Comparison of ENCODE assay signal across 9 mouse cellular contexts in the genomic region with DNA sequence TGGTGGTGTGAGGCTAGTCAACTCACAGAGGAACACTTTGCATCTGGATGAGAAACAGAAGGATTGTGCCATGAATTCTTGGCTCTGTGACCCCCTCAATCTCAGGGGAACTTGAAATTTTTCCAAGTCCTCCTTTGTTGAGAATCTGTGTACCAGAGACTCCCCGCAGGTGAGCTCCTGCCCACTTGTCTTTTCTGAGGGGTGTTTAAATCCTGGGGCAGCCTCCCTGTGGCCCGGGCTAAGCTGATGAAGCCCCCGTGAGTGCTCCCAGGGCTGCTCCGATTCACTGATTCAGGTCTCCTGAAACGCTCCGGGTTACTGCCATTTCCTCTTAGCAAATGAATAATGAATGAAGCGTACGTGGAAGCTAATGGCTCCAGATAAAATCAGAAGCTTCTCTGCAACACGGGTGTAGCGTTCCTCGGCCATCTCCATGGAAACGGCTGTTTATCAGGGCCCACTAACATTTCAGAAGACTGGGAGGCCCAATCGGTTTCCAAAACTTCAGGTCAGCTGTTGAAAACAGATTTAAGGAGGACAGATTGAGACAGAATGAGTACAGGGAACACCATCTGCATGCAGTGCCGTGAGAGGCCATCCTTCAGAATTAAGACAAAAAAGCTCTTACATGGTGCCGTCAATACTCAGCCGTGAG.
A peak's percentile ranks its signal among the peaks of the same experiment; 100 is the strongest.
DNase-seq lines count a peak whose midpoint lies in the region; ATAC-seq lines count a peak whose summit lies in the region.
"Had no signal": no experiment of that assay in that cellular context is flagged by ENCODE, and none has a peak within 500 bp of the region (broad histone marks: within the 10 kb centered on the region; RNA-seq: fewer than 3 reads in every experiment).

No protein-coding gene starts in this region.

- 13% methylated on average over 16 of the region's 16 CpGs for WGBS in hindbrain, embryonic 12.5 days
- WGBS in midbrain, embryonic 14.5 days: 2% methylated on average over 16 of the region's 16 CpGs

- no peaks in the 10 kb centered on the region for H3K36me3 ChIP-seq in hindbrain, embryonic 12.5 days
- no peaks in the 10 kb centered on the region for H3K36me3 ChIP-seq in midbrain, embryonic 14.5 days (ENCODE audit: control insufficient read depth, insufficient read depth, low read length)

- no peaks in the 10 kb centered on the region for H3K9me3 ChIP-seq in hindbrain, embryonic 12.5 days (replicated peaks)
- no peaks in the 10 kb centered on the region for H3K9me3 ChIP-seq in midbrain, embryonic 14.5 days (ENCODE audit: control insufficient read depth, low read length)
- H3K9me3 ChIP-seq: megakaryocyte, embryonic 14.5 days had no signal

- H3K27ac ChIP-seq in hindbrain, embryonic 12.5 days: peak overlapping the region; percentile 89
- peak overlapping the region; percentile 88 for H3K27ac ChIP-seq in midbrain, embryonic 14.5 days (replicated peaks; ENCODE audit: low read depth, low read length)

- H3K9ac ChIP-seq in hindbrain, embryonic 12.5 days: 0 out of 2 replicates have a peak overlapping the region, but pooled peaks have one; percentile 38
- H3K9ac ChIP-seq in midbrain, embryonic 14.5 days (replicated peaks; ENCODE audit: low read length): peak overlapping the region; percentile 37; the same call in 1 of the 2 replicates

- peaks cover 59% of the 10 kb centered on the region for H3K4me1 ChIP-seq in hindbrain, embryonic 12.5 days
- peaks cover 62% of the 10 kb centered on the region for H3K4me1 ChIP-seq in midbrain, embryonic 14.5 days (ENCODE audit: control insufficient read depth, insufficient read depth, low read length)
- H3K4me1 ChIP-seq: megakaryocyte, embryonic 14.5 days had no signal

- DNase-seq in cerebellum, postnatal 14 days: peak; percentile 34 to 47
- no peak for DNase-seq in cerebellum, adult 9-11 months
- DNase-seq in brain, embryonic 18.5 days (ENCODE audit: low read depth, low spot score): peak; percentile 47
- DNase-seq in midbrain, embryonic 14.5 days: peak; percentile 82
- no peak for DNase-seq in urinary bladder, adult 2 months (ENCODE audit: low spot score)
- DNase-seq in T-cell, adult 2 months (ENCODE audit: low spot score): no peak
- no peak for DNase-seq in thymus, postnatal 14 days

- no peaks in the 10 kb centered on the region for H3K27me3 ChIP-seq in hindbrain, embryonic 12.5 days
- H3K27me3 ChIP-seq in midbrain, embryonic 14.5 days (ENCODE audit: control insufficient read depth, insufficient read depth, low read length): no peaks in the 10 kb centered on the region
- H3K27me3 ChIP-seq: megakaryocyte, embryonic 14.5 days had no signal

- peak; percentile 57 for ATAC-seq in hindbrain, embryonic 12.5 days (ENCODE audit: low FRiP score)
- ATAC-seq in midbrain, embryonic 14.5 days (ENCODE audit: low FRiP score, low TSS enrichment): peak; percentile 44; the same call in 1 of the 2 replicates

- peak overlapping the region; percentile 24 for H3K4me2 ChIP-seq in hindbrain, embryonic 12.5 days (replicated peaks)
- peak overlapping the region; percentile 38 for H3K4me2 ChIP-seq in midbrain, embryonic 14.5 days (ENCODE audit: low read length)

- H3K4me3 ChIP-seq in hindbrain, embryonic 12.5 days: no peak overlapping the region
- H3K4me3 ChIP-seq in midbrain, embryonic 14.5 days (replicated peaks; ENCODE audit: low read depth, low read length): no peak overlapping the region
- H3K4me3 ChIP-seq: megakaryocyte, embryonic 14.5 days had no signal

Comparison
In these comparisons a context has a peak if more than half of its experiments do, and no peak if none do; other contexts are left out.
1. DNase-seq: peak in cerebellum, postnatal 14 days (2 of 2), brain, embryonic 18.5 days (single experiment) and midbrain, embryonic 14.5 days (single experiment); none in cerebellum, adult 9-11 months (single experiment), urinary bladder, adult 2 months (single experiment), T-cell, adult 2 months (single experiment) and thymus, postnatal 14 days (single experiment).